Mouse (Mus musculus) heart, embryonic 12.5 days (tissue): Measurements from ENCODE around the gene Tmcc1. TPM values are rescaled to one million over a fixed set of nuclear protein-coding genes. Genes with fewer than 3 reads are reported as not detected.

ENCODE experiments used
- ATAC-seq: fragments of 200-750 bp; cut with Nextera tagmentation; 2 replicates; pipeline ENCODE4 v1.8.0; 2017; ENCODE audit warnings: moderate TSS enrichment, moderate library complexity; ENCODE audit not compliant: insufficient number of reproducible peaks, low FRiP score
- H3K27ac ChIP-seq: fragments of 300-500 bp; sonication (generic); 2 replicates; pipeline ENCODE4 v1.5.1; 2016; ENCODE audit warnings: mild to moderate bottlenecking, moderate library complexity; ENCODE audit not compliant: poor library complexity, severe bottlenecking
- H3K27me3 ChIP-seq: fragments of 300-500 bp; sonication (generic); replicated peaks from 2 replicates; pipeline ENCODE4 v1.6.1; 2016; ENCODE audit warnings: mild to moderate bottlenecking, moderate library complexity
- H3K36me3 ChIP-seq: fragments of 300-500 bp; sonication (generic); 2 replicates; pipeline ENCODE4 v1.6.1; 2016; ENCODE audit warnings: mild to moderate bottlenecking, moderate library complexity
- H3K4me1 ChIP-seq: fragments of 300-500 bp; sonication (generic); replicated peaks from 2 replicates; pipeline ENCODE4 v1.6.1; 2016; ENCODE audit warnings: mild to moderate bottlenecking
- H3K4me2 ChIP-seq: fragments of 300-500 bp; sonication (generic); 2 replicates; pipeline ENCODE4 v1.6.1; 2016; ENCODE audit warnings: mild to moderate bottlenecking, moderate library complexity
- H3K4me3 ChIP-seq: fragments of 300-500 bp; sonication (generic); 2 replicates; pipeline ENCODE4 v1.5.1; 2016; ENCODE audit warnings: mild to moderate bottlenecking
- H3K9ac ChIP-seq: fragments of 300-500 bp; sonication (generic); 2 replicates; pipeline ENCODE4 v1.6.1; 2016; ENCODE audit warnings: mild to moderate bottlenecking, moderate library complexity
- H3K9me3 ChIP-seq: fragments of 300-500 bp; sonication (generic); replicated peaks from 2 replicates; pipeline ENCODE4 v1.6.1; 2016; ENCODE audit warnings: mild to moderate bottlenecking, moderate library complexity
- WGBS: fragments of 180-500 bp; shearing (Covaris S2); methylation state at CpG from one replicate; pipeline ENCODE4 v1.1.7; 2016; 5-methylcytosine and 5-hydroxymethylcytosine counted together
- polyA plus RNA-seq: library from polyadenylated mRNA; unstranded; fragments of >200 nt; fragmentation: Nextera tagmentation; extraction: Ambion mirVana; gene quantifications from 2 replicates; pipeline ENCODE4 v1.2.1, GENCODE M21; 2016

Tmcc1 gene
- polyA plus RNA-seq, 1 experiment from 2014 or later = 11.0 TPM

- Histone ChIP-seq H3K27me3 (no peaks in the 10 kb centered on the region), H3K4me1 (peaks cover 22% of the 10 kb centered on the region), H3K9me3 (no peaks in the 10 kb centered on the region), H3K4me2 (no peak overlapping the region), H3K4me3 (no peak overlapping the region), H3K27ac (no peak overlapping the region), H3K9ac (no peak overlapping the region), H3K36me3 (0 out of 2 replicates have a peak, but pooled peaks cover 4% of the 10 kb centered on the region)
- 43% methylated on average over 2 of the region's 2 CpGs for WGBS
- no peak for ATAC-seq
These were observed 51.6 kb downstream of the Tmcc1 start for GRCm38 (mm10) chr6:116141696-116142095.

- no peak overlapping the region for H3K4me3 ChIP-seq
- H3K9ac ChIP-seq = no peak overlapping the region
- H3K4me1 ChIP-seq = peaks cover 22% of the 10 kb centered on the region
- no peak overlapping the region for H3K4me2 ChIP-seq
- no peaks in the 10 kb centered on the region for H3K27me3 ChIP-seq
- no peak for ATAC-seq
- H3K27ac ChIP-seq = no peak overlapping the region
- H3K9me3 ChIP-seq = no peaks in the 10 kb centered on the region
- H3K36me3 ChIP-seq = 0 out of 2 replicates have a peak, but pooled peaks cover 4% of the 10 kb centered on the region
These were observed 52.5 kb downstream of the Tmcc1 start for GRCm38 (mm10) chr6:116140782-116141181.

DNA sequence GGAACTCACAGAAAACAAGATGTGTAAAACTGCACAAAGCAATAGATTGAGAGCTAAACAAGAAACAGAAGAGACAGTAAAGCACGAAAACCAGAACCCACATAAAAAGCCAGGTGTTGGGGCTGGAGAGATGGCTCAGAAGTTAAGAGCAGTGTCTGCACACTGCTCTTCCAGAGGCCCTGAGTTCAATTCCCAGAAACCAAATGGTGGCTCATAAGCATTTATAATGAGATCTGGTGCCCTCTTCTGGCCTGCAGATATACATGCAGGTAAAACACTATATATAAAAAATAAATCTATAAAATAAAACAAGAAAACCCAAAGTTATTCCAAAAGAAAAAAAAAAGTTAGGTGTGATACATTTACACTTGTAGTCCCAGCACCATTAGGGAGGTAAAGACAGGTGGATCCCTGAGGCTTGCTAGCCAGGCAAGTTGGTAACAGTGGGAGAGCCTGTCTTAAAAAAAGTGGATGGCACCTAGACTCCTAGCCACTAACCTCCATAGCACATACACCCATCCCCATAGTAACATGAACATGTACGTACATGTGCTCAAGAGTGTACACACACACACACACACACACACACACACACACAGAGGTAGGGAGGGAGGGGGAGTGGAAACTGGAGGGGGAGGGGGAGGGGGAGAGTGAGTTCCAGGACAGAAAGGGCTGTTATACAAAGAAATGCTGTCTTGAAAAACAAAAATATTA lies 54.0 kb downstream of the Tmcc1 start:
- ATAC-seq = no peak
- Histone ChIP-seq H3K4me2 (no peak overlapping the region), H3K27me3 (no peaks in the 10 kb centered on the region), H3K9me3 (no peaks in the 10 kb centered on the region), H3K36me3 (0 out of 2 replicates have a peak, but pooled peaks cover 4% of the 10 kb centered on the region), H3K4me3 (no peak overlapping the region), H3K9ac (no peak overlapping the region), H3K4me1 (peaks cover 19% of the 10 kb centered on the region), H3K27ac (no peak overlapping the region)
- 54% methylated on average over 2 of the region's 2 CpGs for WGBS

- Histone ChIP-seq H3K27ac (no peak overlapping the region), H3K4me2 (no peak overlapping the region; the same call in 1 of the 2 replicates), H3K9me3 (no peaks in the 10 kb centered on the region), H3K4me1 (peaks cover 6% of the 10 kb centered on the region; the same call in 1 of the 2 replicates), H3K9ac (no peak overlapping the region), H3K36me3 (peaks cover 5% of the 10 kb centered on the region), H3K4me3 (no peak overlapping the region), H3K27me3 (no peaks in the 10 kb centered on the region)
- no peak for ATAC-seq
- WGBS = 51% methylated on average over 7 of the region's 7 CpGs
These were observed 57.2 kb downstream of the Tmcc1 start for GRCm38 (mm10) chr6:116135971-116136632.

DNA sequence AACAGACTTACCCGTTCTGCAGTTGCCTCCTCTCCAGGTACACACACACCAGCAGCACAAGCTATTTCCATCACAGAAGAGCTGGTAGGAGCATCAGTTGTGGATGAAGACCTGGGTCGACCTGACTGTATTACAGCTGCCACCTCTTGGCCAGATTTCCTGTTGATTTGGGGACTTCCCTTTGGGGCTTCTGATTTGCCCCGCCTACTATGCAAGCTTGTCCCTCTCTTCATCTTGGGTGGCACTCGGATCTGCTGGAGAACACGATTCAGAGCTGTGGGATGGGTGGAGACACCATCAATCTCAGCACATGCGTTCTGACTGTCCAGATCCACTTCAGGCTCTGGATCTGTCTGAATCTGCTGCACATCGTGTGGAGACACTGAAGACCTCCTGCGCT lies 59.5 kb downstream of the Tmcc1 start:
- Histone ChIP-seq H3K9me3 (no peaks in the 10 kb centered on the region), H3K27ac (no peak overlapping the region), H3K27me3 (no peaks in the 10 kb centered on the region), H3K4me3 (no peak overlapping the region), H3K4me1 (0 out of 2 replicates have a peak, but pooled peaks cover 2% of the 10 kb centered on the region), H3K9ac (no peak overlapping the region), H3K4me2 (no peak overlapping the region), H3K36me3 (peaks cover 5% of the 10 kb centered on the region)
- WGBS = 72% methylated on average over 8 of the region's 8 CpGs
- ATAC-seq = no peak

- H3K9ac ChIP-seq = no peak overlapping the region
- 82% methylated on average over 1 of the region's 1 CpGs for WGBS
- no peak for ATAC-seq
- H3K4me3 ChIP-seq = no peak overlapping the region
- no peaks in the 10 kb centered on the region for H3K9me3 ChIP-seq
- no peak overlapping the region for H3K27ac ChIP-seq
- no peaks in the 10 kb centered on the region for H3K4me1 ChIP-seq
- peaks cover 5% of the 10 kb centered on the region for H3K36me3 ChIP-seq
- no peaks in the 10 kb centered on the region for H3K27me3 ChIP-seq
- no peak overlapping the region for H3K4me2 ChIP-seq
These were observed 61.5 kb downstream of the Tmcc1 start for GRCm38 (mm10) chr6:116131771-116132170.

GRCm38 (mm10) chr6:116128710-116129109 lies 64.6 kb downstream of the Tmcc1 start:
- Histone ChIP-seq H3K4me3 (no peak overlapping the region), H3K4me2 (no peak overlapping the region), H3K36me3 (peaks cover 5% of the 10 kb centered on the region), H3K9ac (no peak overlapping the region), H3K4me1 (peaks cover 5% of the 10 kb centered on the region), H3K27me3 (no peaks in the 10 kb centered on the region), H3K9me3 (no peaks in the 10 kb centered on the region), H3K27ac (no peak overlapping the region)
- 3% methylated on average over 1 of the region's 1 CpGs for WGBS
- no peak for ATAC-seq

DNA sequence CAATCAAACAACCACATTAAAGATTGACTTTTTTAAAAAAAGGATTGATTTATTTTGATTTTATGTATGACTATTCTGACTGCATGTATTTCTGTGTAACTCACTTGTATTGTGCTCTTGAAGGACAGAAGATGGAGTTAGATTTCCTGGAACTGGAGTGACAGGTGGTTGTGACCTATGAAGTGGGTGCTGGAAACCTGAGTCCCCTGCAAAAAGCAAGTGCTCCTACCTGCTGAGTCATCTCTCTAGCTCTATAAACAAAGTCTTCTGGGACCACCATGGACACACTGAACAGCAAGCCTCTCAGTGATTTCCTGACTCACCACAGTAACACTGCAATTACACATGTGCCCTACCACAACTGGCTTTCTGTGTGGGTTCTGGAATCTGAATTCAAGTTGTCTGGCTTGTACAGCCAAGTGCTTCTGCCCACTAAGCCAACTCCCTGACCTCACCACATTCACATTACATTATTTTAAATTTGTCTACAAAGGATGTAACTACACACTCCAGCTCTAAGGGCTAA lies 65.3 kb downstream of the Tmcc1 start:
- Histone ChIP-seq H3K9me3 (no peaks in the 10 kb centered on the region), H3K27ac (no peak overlapping the region), H3K27me3 (no peaks in the 10 kb centered on the region), H3K9ac (0 out of 2 replicates have a peak overlapping the region, but pooled peaks have one; percentile 24), H3K4me1 (peaks cover 5% of the 10 kb centered on the region), H3K4me3 (no peak overlapping the region), H3K4me2 (no peak overlapping the region), H3K36me3 (peaks cover 4% of the 10 kb centered on the region; the same call in 1 of the 2 replicates)
- ATAC-seq = no peak

DNA sequence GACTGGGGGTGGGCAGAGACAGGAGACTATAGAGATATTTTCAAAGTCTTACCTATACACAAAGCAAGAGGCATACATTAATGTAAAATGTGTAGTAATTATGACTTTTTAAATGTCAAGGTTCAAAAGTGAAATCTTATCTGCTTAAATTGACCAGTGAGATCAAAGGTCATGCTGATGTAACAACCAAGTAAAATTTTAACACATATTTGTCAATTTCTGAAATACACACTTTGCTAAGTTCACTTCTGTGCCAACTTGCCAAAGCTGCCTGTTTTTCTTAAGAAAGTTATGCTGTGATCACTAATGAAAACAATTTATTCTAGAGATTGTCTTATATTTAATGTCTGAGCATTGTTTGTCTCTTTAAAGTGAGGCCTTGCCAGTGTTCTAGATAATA lies 66.7 kb downstream of the Tmcc1 start:
- no peak overlapping the region for H3K27ac ChIP-seq

GRCm38 (mm10) chr6:116122881-116123280 lies 70.4 kb downstream of the Tmcc1 start:
- ATAC-seq = no peak
- H3K4me3 ChIP-seq = no peak overlapping the region
- H3K36me3 ChIP-seq = peaks cover 16% of the 10 kb centered on the region
- no peaks in the 10 kb centered on the region for H3K27me3 ChIP-seq
- no peak overlapping the region for H3K27ac ChIP-seq
- 81% methylated on average over 1 of the region's 1 CpGs for WGBS
- H3K4me2 ChIP-seq = no peak overlapping the region
- peaks cover 5% of the 10 kb centered on the region for H3K4me1 ChIP-seq
- H3K9me3 ChIP-seq = no peaks in the 10 kb centered on the region
- H3K9ac ChIP-seq = no peak overlapping the region

More for the DNA sequence above, 66.7 kb downstream of the Tmcc1 start:
- Histone ChIP-seq H3K9me3 (no peaks in the 10 kb centered on the region), H3K27me3 (no peaks in the 10 kb centered on the region), H3K4me1 (peaks cover 5% of the 10 kb centered on the region), H3K36me3 (peaks cover 13% of the 10 kb centered on the region), H3K4me2 (no peak overlapping the region), H3K4me3 (no peak overlapping the region), H3K9ac (no peak overlapping the region)
- ATAC-seq = no peak

- H3K27me3 ChIP-seq = no peaks in the 10 kb centered on the region
- no peak overlapping the region for H3K27ac ChIP-seq
- 79% methylated on average over 4 of the region's 4 CpGs for WGBS
- H3K4me2 ChIP-seq = no peak overlapping the region
- H3K4me1 ChIP-seq = no peaks in the 10 kb centered on the region
- no peak overlapping the region for H3K9ac ChIP-seq
- H3K4me3 ChIP-seq = no peak overlapping the region
- no peak for ATAC-seq
- H3K9me3 ChIP-seq = no peaks in the 10 kb centered on the region
- H3K36me3 ChIP-seq = peaks cover 16% of the 10 kb centered on the region
These were observed 73.6 kb downstream of the Tmcc1 start for GRCm38 (mm10) chr6:116119669-116120068.
